Mouse (Mus musculus) lung, postnatal 0 days (tissue): Measurements from ENCODE around the gene Kcna5. TPM values are rescaled to one million over a fixed set of nuclear protein-coding genes. Genes with fewer than 3 reads are reported as not detected.

Experiments used
- ATAC-seq: fragments of 200-750 bp; cut with Nextera tagmentation; 2 replicates; pipeline ENCODE4 v1.8.0; 2017; ENCODE audit warnings: moderate library complexity
- DNase-seq: peaks from one replicate; pipeline ENCODE4 v3.0.0-alpha.2; 2016; ENCODE audit warnings: low spot score
- H3K27ac ChIP-seq: fragments of 300-500 bp; sonication (generic); 2 replicates; pipeline ENCODE4 v1.5.1; 2014; ENCODE audit warnings: antibody characterized with exemption, mild to moderate bottlenecking, low read length, mixed read lengths
- H3K27me3 ChIP-seq: fragments of 300-500 bp; sonication (generic); replicated peaks from 2 replicates; pipeline ENCODE4 v1.6.1; 2014; ENCODE audit warnings: low read length, mixed read lengths; ENCODE audit not compliant: insufficient read depth
- H3K36me3 ChIP-seq: fragments of 300-500 bp; sonication (generic); 2 replicates; pipeline ENCODE4 v1.6.1; 2014; ENCODE audit warnings: low read length, mixed read lengths; ENCODE audit not compliant: insufficient read depth
- H3K4me1 ChIP-seq: fragments of 300-500 bp; sonication (generic); 2 replicates; pipeline ENCODE4 v1.6.1; 2014; ENCODE audit warnings: antibody characterized with exemption, low read depth, low read length, mixed read lengths; ENCODE audit not compliant: insufficient read depth
- H3K4me2 ChIP-seq: fragments of 300-500 bp; sonication (generic); replicated peaks from 2 replicates; pipeline ENCODE4 v1.6.1; 2014; ENCODE audit warnings: low read depth, mild to moderate bottlenecking, low read length, moderate library complexity, mixed read lengths
- H3K4me3 ChIP-seq: fragments of 300-500 bp; sonication (generic); 2 replicates; pipeline ENCODE4 v1.5.1; 2014; ENCODE audit warnings: low read depth, low read length
- H3K9ac ChIP-seq: fragments of 300-500 bp; sonication (generic); replicated peaks from 2 replicates; pipeline ENCODE4 v1.6.1; 2014; ENCODE audit warnings: low read depth, mild to moderate bottlenecking
- H3K9me3 ChIP-seq: fragments of 300-500 bp; sonication (generic); 2 replicates; pipeline ENCODE4 v1.6.1; 2016; ENCODE audit warnings: low read length, mixed read lengths
- CTCF ChIP-seq: IDR thresholded peaks from 2 replicates; pipeline ENCODE4 v1.5.1; 2016; ENCODE audit warnings: antibody characterized with exemption, mild to moderate bottlenecking
- EP300 ChIP-seq: IDR thresholded peaks from 2 replicates; pipeline ENCODE4 v1.6.1; 2016; ENCODE audit warnings: antibody characterized with exemption, mild to moderate bottlenecking, control low read depth
- WGBS: fragments of 180-500 bp; shearing (Covaris S2); extraction: QIAGEN DNeasy Blood & Tissue Kit; methylation state at CpG from one replicate; pipeline ENCODE4 v1.1.7; 2014; 5-methylcytosine and 5-hydroxymethylcytosine counted together
- polyA plus RNA-seq: library from polyadenylated mRNA; unstranded; fragments of >200 nt; fragmentation: Nextera tagmentation; extraction: Ambion mirVana; gene quantifications from 2 replicates; pipeline ENCODE4 v1.2.1, GENCODE M21; 2015

Gene Kcna5
- 1.5 TPM in 2 replicates for polyA plus RNA-seq

DNA sequence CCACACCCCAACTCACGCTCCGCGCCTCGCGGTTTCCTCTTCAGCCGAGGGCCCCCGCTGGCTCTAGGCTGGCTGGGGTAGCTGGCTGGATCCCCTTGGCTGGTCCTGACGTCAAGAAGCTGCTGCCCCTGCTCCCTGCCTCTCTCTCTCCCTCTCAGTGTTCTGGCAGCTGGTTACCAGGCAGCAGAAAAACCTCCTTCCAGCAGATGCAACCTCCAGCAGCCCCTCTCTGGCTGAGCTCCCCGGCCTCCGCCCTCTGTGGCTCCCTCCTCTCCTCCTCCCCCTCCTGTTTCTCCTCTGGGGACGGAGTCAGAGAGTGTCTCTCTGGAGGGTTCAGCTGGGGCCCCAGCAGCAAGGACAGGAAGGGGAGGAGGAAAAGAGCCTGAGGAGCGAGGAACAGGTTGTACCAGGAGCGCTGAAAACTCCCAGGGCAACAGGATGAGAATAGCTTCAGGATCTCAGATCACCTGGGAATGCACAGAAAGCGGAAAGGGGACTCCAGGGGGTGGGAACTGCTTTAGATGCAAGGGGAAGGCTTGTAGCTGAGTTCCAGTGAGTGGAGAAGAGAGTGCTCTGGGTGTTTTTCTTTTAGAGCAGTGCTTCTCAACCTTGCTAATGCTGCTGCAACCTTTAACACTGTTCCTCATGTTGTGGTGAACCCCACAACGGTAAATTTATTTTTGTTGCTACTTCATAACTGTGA is at the start of gene Kcna5:
Gene Kcna5, minus strand, starts transcription at position 205 of the 703 bp plus-strand sequence.
- TF ChIP-seq CTCF: no peak
- TF ChIP-seq EP300: no peak
- H3K27ac ChIP-seq: no peak within 1 kb of the TSS
- WGBS: 1% methylated on average over 15 of the region's 15 CpGs
- no peaks in the 10 kb centered on the region for H3K9me3 ChIP-seq
- H3K27me3 ChIP-seq: no peaks in the 10 kb centered on the region; the same call in 1 of the 2 replicates
- H3K9ac ChIP-seq: no peak within 1 kb of the TSS
- H3K4me1 ChIP-seq: no peaks in the 10 kb centered on the region
- no peak within 1 kb of the TSS; the same call in 1 of the 2 replicates for H3K4me3 ChIP-seq
- H3K36me3 ChIP-seq: no peaks in the 10 kb centered on the region
- peak; percentile 43 for DNase-seq
- peak within 1 kb of the TSS; percentile 32; the same call in 1 of the 2 replicates for H3K4me2 ChIP-seq
- ATAC-seq: peak; percentile 68

DNA sequence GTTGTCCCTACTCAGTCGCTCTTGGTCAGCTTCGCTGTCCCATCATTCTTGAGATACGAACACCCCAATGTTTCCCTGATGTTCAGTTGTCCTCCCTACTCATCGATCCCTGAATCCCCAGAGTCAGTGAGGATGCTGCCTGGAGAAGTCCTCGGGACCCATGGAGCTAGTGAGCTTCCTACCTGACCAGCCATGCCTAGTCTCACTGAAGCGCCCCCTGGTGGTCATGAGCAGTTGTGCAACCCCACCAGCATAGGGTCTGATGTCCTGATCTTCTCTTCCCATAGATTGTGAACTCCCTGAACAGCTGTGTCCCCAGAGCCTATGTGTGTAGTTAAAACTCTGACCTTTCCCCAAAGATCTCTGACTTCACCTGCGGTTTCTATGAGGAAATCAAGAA is 47.9 kb upstream of the Kcna5 start:
- Histone ChIP-seq H3K27me3 (no peaks in the 10 kb centered on the region), H3K4me2 (no peak overlapping the region), H3K9me3 (no peaks in the 10 kb centered on the region), H3K4me3 (no peak overlapping the region), H3K9ac (no peak overlapping the region), H3K27ac (no peak overlapping the region), H3K36me3 (no peaks in the 10 kb centered on the region), H3K4me1 (no peaks in the 10 kb centered on the region)
- no peak for DNase-seq
- 56% methylated on average over 7 of the region's 7 CpGs for WGBS
- TF ChIP-seq EP300 (no peak), CTCF (peak; percentile 78)
- ATAC-seq: no peak

DNA sequence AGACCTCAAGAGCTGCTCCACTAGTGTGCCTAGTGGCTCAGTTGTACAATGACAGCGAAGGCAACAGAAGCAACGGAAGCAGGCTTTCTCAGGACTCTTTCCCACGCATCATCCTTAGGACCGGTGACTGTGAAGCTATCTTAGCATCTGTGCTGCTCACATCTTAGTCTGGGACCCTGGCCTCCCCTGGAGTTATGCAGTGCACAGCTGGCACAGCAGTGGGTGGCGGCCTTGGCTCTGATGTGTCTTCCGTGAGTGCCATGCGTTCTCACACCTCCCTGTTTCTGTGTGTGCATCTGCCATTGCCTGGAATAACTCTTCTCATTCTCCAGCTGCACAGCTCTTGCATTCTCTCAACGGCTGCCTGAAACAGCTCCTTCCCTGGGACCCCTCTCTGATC is 46.4 kb upstream of the Kcna5 start:
- Histone ChIP-seq H3K4me3 (no peak overlapping the region), H3K4me1 (no peaks in the 10 kb centered on the region), H3K27me3 (no peaks in the 10 kb centered on the region), H3K9ac (no peak overlapping the region), H3K36me3 (no peaks in the 10 kb centered on the region), H3K27ac (no peak overlapping the region), H3K9me3 (no peaks in the 10 kb centered on the region), H3K4me2 (no peak overlapping the region)
- DNase-seq: no peak
- WGBS: 77% methylated on average over 8 of the region's 8 CpGs
- TF ChIP-seq CTCF: no peak
- TF ChIP-seq EP300: no peak
- no peak for ATAC-seq

DNA sequence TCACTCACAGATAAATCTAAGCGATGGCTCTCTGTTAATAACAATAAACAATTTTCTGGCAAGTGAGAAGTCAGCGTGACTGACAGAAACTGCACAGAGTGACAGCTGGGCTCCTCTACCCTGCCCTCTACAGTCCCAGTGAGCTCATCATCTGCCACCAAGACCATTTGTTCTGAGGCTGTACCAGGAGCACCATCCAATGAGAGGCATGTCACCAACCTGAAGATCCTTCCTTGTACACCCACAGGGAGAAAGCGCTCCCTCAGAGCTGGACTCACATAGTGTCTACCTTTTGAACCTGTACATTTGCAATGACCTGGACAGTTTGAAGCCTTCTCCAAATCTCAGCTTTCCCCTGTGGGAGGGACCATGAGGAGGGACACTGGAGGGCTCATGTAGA is 45.4 kb upstream of the Kcna5 start:
- 61% methylated on average over 3 of the region's 3 CpGs for WGBS

DNA sequence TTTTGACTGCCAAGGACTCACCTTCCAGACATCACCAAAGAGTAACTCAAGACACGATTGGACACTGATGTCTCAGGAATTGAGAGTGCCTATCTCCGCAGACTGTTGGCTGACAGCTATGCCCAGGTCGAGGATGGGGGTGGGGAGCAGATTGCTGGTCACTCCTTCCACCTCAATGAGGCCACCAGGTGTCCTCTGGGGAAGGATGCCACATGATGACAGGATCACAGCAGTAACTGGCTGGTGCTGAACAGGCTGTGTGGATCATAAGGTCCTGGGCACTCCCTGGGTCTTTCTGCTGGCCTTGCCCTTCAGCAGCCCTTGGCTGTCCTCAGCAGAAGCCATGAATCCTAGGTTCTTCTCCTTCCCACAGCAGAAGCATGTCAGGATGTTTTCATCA is 42.2 kb upstream of the Kcna5 start:
- ATAC-seq: no peak
- Histone ChIP-seq H3K9ac (no peak overlapping the region), H3K4me2 (no peak overlapping the region)

More for the DNA sequence above, 45.4 kb upstream of the Kcna5 start:
- Histone ChIP-seq H3K27ac (no peak overlapping the region), H3K4me2 (no peak overlapping the region), H3K9me3 (no peaks in the 10 kb centered on the region), H3K9ac (no peak overlapping the region), H3K36me3 (no peaks in the 10 kb centered on the region), H3K27me3 (no peaks in the 10 kb centered on the region), H3K4me1 (no peaks in the 10 kb centered on the region), H3K4me3 (no peak overlapping the region)
- ATAC-seq (no peak), DNase-seq (no peak)
- TF ChIP-seq CTCF: no peak
- TF ChIP-seq EP300: no peak

DNA sequence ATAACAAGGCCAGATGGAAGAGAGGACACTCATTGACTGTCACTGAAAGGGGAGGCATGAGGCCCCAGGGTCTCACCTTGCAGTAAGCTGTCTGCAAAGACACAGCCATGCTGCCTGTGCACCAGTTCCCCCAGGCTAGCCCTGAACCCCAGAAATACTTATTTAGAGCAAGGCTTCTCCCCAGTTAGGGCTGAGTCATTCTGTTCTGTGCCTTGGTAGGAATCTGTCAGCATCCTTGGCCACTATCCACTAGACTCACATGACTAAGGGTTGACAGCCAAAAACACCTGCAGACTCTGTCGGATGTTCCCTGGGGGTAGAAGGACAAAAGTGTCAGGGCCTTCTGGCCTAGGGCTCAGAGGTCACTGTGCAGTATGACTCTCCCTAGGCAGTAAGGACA is 41.4 kb upstream of the Kcna5 start:
- H3K27me3 ChIP-seq: no peaks in the 10 kb centered on the region
- no peaks in the 10 kb centered on the region for H3K9me3 ChIP-seq
- WGBS: 57% methylated on average over 1 of the region's 1 CpGs
- no peaks in the 10 kb centered on the region for H3K4me1 ChIP-seq
- no peaks in the 10 kb centered on the region for H3K36me3 ChIP-seq
- DNase-seq (no peak), ATAC-seq (no peak)
- H3K9ac ChIP-seq: no peak overlapping the region
- H3K4me2 ChIP-seq: no peak overlapping the region
- H3K4me3 ChIP-seq: no peak overlapping the region
- TF ChIP-seq EP300 (no peak), CTCF (no peak)
- no peak overlapping the region for H3K27ac ChIP-seq

More for the DNA sequence above, 42.2 kb upstream of the Kcna5 start:
- H3K9me3 ChIP-seq: no peaks in the 10 kb centered on the region
- H3K27ac ChIP-seq: no peak overlapping the region
- H3K4me1 ChIP-seq: no peaks in the 10 kb centered on the region
- 58% methylated on average over 3 of the region's 3 CpGs for whole genome bisulfite sequencing
- H3K4me3 ChIP-seq: no peak overlapping the region
- TF ChIP-seq CTCF (no peak), EP300 (no peak)
- H3K27me3 ChIP-seq: no peaks in the 10 kb centered on the region
- DNase-seq: no peak
- no peaks in the 10 kb centered on the region for H3K36me3 ChIP-seq
